Mouse (Mus musculus): ENCODE measurements around the gene Fbxw10. TPM values are rescaled to one million over a fixed set of nuclear protein-coding genes. Genes with fewer than 3 reads are reported as not detected.

Gene Fbxw10
- polyA plus RNA-seq, 1 experiment from 2014 or later = 0.50 TPM

GRCm38 (mm10) chr11:62924091-62924761, 77.4 kb downstream of the Fbxw10 start:
- H3K4me1 ChIP-seq (ENCODE audit: control insufficient read depth, insufficient read depth, low read length) = peaks cover 7% of the 10 kb centered on the region
- no peak for ATAC-seq (ENCODE audit: insufficient read depth, low FRiP score)
- H3K4me3 ChIP-seq (replicated peaks; ENCODE audit: low read length) = no peak overlapping the region
- no peak overlapping the region for H3K9ac ChIP-seq (ENCODE audit: low read length)
- peaks cover 5% of the 10 kb centered on the region; the same call in 1 of the 2 replicates for H3K9me3 ChIP-seq (replicated peaks; ENCODE audit: control insufficient read depth, low read length)
- no peak overlapping the region for H3K4me2 ChIP-seq (ENCODE audit: low read depth, low read length)
- H3K27me3 ChIP-seq (ENCODE audit: control insufficient read depth, insufficient read depth, low read length) = no peaks in the 10 kb centered on the region
- H3K27ac ChIP-seq (ENCODE audit: low read length) = peak overlapping the region; percentile 30; the same call in 1 of the 2 replicates
- WGBS = 54% methylated on average over 6 of the region's 6 CpGs
- no peaks in the 10 kb centered on the region for H3K36me3 ChIP-seq (ENCODE audit: control insufficient read depth, insufficient read depth, low read length)

Other genes with a start within 250 kb of the Fbxw10 start
- gene Lrrc75a, start 198.5 kb upstream of the Fbxw10 start, polyA plus RNA-seq (2015; fragmentation: Nextera tagmentation; extraction: Ambion mirVana) = 5.3 and 5.6 TPM in 2 replicates
- 39.6 and 42.1 TPM in 2 replicates for gene Mmgt2, start 198.4 kb upstream of the Fbxw10 start, polyA plus RNA-seq (2015; fragmentation: Nextera tagmentation; extraction: Ambion mirVana)
- 6.3 and 7.3 TPM in 2 replicates for gene Zfp287, start 115.2 kb upstream of the Fbxw10 start, polyA plus RNA-seq (2015; fragmentation: Nextera tagmentation; extraction: Ambion mirVana)
- gene Gm10428, start 94.0 kb upstream of the Fbxw10 start, polyA plus RNA-seq (2015; fragmentation: Nextera tagmentation; extraction: Ambion mirVana) = not detected in 2 replicates
- gene Zfp286, start 57.6 kb upstream of the Fbxw10 start, polyA plus RNA-seq (2015; fragmentation: Nextera tagmentation; extraction: Ambion mirVana) = 14.5 and 14.6 TPM in 2 replicates
- 21.7 and 24.2 TPM in 2 replicates for gene Trim16, start 26.8 kb upstream of the Fbxw10 start, polyA plus RNA-seq (2015; fragmentation: Nextera tagmentation; extraction: Ambion mirVana)
- 85.4 and 93.8 TPM in 2 replicates for gene Tvp23b, start 32.4 kb downstream of the Fbxw10 start, polyA plus RNA-seq (2015; fragmentation: Nextera tagmentation; extraction: Ambion mirVana)
- 0.32 TPM in 1 of 2 replicates, not detected in the other for gene Cdrt4, start 104.1 kb downstream of the Fbxw10 start, polyA plus RNA-seq (2015; fragmentation: Nextera tagmentation; extraction: Ambion mirVana)
- not detected in 2 replicates for gene Tekt3, start 214.6 kb downstream of the Fbxw10 start, polyA plus RNA-seq (2015; fragmentation: Nextera tagmentation; extraction: Ambion mirVana)